Mouse (Mus musculus) midbrain, embryonic 16.5 days (tissue): Measurements from ENCODE around the gene Asna1. TPM values are rescaled to one million over a fixed set of nuclear protein-coding genes. Genes with fewer than 3 reads are reported as not detected.

Experiments used
- ATAC-seq: fragments of 200-750 bp; cut with Nextera tagmentation; 2 replicates; pipeline ENCODE4 v1.8.0; 2017; ENCODE audit warnings: moderate TSS enrichment
- H3K27ac ChIP-seq: fragments of 300-500 bp; sonication (generic); 2 replicates; pipeline ENCODE4 v1.5.1; 2014; ENCODE audit warnings: mild to moderate bottlenecking, low read length, mixed read lengths
- H3K27me3 ChIP-seq: fragments of 300-500 bp; sonication (generic); 2 replicates; pipeline ENCODE4 v1.6.1; 2014; ENCODE audit warnings: low read depth, low read length, mixed read lengths; ENCODE audit not compliant: control insufficient read depth, insufficient read depth
- H3K36me3 ChIP-seq: fragments of 300-500 bp; sonication (generic); 2 replicates; pipeline ENCODE4 v1.6.1; 2014; ENCODE audit warnings: mild to moderate bottlenecking, low read length, moderate library complexity, mixed read lengths; ENCODE audit not compliant: control insufficient read depth, insufficient read depth
- H3K4me1 ChIP-seq: fragments of 300-500 bp; sonication (generic); 2 replicates; pipeline ENCODE4 v1.6.1; 2014; ENCODE audit warnings: mild to moderate bottlenecking, low read length, mixed read lengths; ENCODE audit not compliant: control insufficient read depth, insufficient read depth
- H3K4me2 ChIP-seq: fragments of 300-500 bp; sonication (generic); 2 replicates; pipeline ENCODE4 v1.6.1; 2014; ENCODE audit warnings: mild to moderate bottlenecking, low read length, mixed read lengths
- H3K4me3 ChIP-seq: fragments of 300-500 bp; sonication (generic); 2 replicates; pipeline ENCODE4 v1.5.1; 2014; ENCODE audit warnings: low read depth, mild to moderate bottlenecking, low read length, moderate library complexity, mixed read lengths
- H3K9ac ChIP-seq: fragments of 300-500 bp; sonication (generic); 2 replicates; pipeline ENCODE4 v1.6.1; 2014; ENCODE audit warnings: low read depth, low read length, mixed read lengths
- H3K9me3 ChIP-seq: fragments of 300-500 bp; sonication (generic); replicated peaks from 2 replicates; pipeline ENCODE4 v1.6.1; 2014; ENCODE audit warnings: mild to moderate bottlenecking, low read length, mixed read lengths; ENCODE audit not compliant: control insufficient read depth, poor library complexity, severe bottlenecking
- whole genome bisulfite sequencing: fragments of 180-500 bp; shearing (Covaris S2); extraction: QIAGEN DNeasy Blood & Tissue Kit; methylation state at CpG from one replicate; pipeline ENCODE4 v1.1.7; 2014; 5-methylcytosine and 5-hydroxymethylcytosine counted together
- polyA plus RNA-seq: library from polyadenylated mRNA; unstranded; fragments of >200 nt; fragmentation: Nextera tagmentation; extraction: Ambion mirVana; gene quantifications from 2 replicates; pipeline ENCODE4 v1.2.1, GENCODE M21; 2015

Asna1 gene
- polyA plus RNA-seq, 1 experiment from 2014 or later: 149 TPM

DNA sequence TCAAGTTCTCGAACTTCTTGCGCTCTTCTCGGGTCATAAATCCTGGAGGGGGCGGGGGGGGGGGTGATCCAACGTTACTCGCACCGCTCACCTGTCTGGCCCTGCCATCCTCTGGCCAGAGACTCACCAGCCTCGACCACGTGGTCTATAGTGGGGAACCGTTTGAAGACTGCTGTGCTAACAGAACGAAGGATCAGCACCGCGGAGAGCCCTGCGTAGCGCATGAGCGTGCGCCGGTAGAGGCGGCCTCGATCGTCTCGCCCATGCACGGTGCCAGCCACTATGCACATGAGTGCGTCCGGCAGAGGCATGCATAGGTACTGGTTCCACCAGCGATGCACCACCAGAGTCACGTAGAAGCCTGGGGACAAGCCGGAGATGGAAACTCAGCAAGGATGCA is 13.8 kb downstream of the Asna1 start:
- Histone ChIP-seq H3K27me3 (peaks cover 36% of the 10 kb centered on the region), H3K4me1 (no peaks in the 10 kb centered on the region), H3K36me3 (no peaks in the 10 kb centered on the region), H3K27ac (no peak overlapping the region), H3K9me3 (no peaks in the 10 kb centered on the region), H3K4me2 (no peak overlapping the region), H3K4me3 (no peak overlapping the region), H3K9ac (no peak overlapping the region)
- 18% methylated on average over 28 of the region's 28 CpGs for WGBS
- no peak for ATAC-seq

DNA sequence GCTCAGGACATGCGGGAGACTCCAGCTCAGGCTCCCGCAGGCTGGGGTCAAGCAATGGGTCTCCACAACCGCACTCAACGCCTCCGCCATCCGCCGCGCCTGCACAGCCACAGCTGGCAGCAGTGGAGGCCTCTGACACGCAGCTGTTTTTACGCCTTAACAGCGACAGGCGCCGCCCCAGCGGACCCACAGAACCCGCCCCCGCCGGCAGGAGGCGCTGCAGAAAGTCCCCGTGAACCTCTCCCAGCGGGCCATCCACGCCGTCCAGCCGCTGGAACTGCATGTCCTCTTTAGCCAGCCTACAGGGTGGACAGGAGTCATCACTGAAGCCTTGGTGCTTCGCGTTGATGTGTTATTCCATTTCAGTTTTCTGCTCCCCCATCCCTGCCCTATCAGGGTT is 17.4 kb downstream of the Asna1 start:
- no peak for ATAC-seq
- 17% methylated on average over 25 of the region's 25 CpGs for WGBS

DNA sequence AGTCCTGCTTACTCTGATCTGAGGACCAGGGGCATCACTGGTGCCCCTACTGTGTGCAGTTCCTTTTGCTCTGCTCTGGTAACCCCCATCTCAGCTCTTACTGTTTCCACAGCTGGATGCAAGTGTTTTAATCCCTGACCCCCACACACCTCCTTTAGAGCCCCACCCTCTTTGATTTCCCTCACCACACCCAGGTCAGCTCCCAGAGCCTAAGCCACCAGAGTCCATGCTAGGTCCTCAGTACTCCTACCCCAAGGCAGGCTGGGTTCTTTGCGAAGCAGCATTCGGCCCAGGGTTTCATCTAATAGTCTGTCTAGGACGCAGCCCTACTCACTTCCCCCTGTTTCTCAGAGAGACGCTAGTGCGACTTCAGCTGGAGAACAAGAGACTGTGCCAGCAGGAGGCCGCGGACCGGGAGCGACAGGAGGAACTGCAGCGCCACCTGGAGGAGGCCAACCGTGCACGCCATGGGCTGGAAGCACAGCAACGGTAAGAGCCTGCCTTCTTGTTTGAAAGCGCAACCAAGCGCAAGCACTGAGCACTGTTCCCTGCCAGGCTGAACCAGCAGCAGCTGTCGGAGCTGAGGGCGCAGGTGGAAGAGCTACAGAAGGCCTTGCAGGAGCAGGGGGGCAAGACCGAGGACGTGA is 27.3 kb downstream of the Asna1 start:
- peaks cover 3% of the 10 kb centered on the region; the same call in 1 of the 2 replicates for H3K27me3 ChIP-seq
- peaks cover 8% of the 10 kb centered on the region for H3K36me3 ChIP-seq
- H3K9ac ChIP-seq: peak overlapping the region; percentile 41; the same call in 1 of the 2 replicates
- ATAC-seq: peak; percentile 52; the same call in 1 of the 2 replicates
- H3K4me1 ChIP-seq: peaks cover 5% of the 10 kb centered on the region; the same call in 1 of the 2 replicates
- H3K9me3 ChIP-seq: no peaks in the 10 kb centered on the region
- H3K4me3 ChIP-seq: no peak overlapping the region
- no peak overlapping the region for H3K27ac ChIP-seq
- peak overlapping the region; percentile 21 for H3K4me2 ChIP-seq
- 1% methylated on average over 19 of the region's 19 CpGs for WGBS

More for the DNA sequence above, 17.4 kb downstream of the Asna1 start:
- Histone ChIP-seq H3K9me3 (no peaks in the 10 kb centered on the region), H3K27me3 (peaks cover 28% of the 10 kb centered on the region), H3K4me2 (no peak overlapping the region), H3K27ac (no peak overlapping the region), H3K36me3 (peaks cover 2% of the 10 kb centered on the region; the same call in 1 of the 2 replicates), H3K9ac (no peak overlapping the region), H3K4me1 (no peaks in the 10 kb centered on the region), H3K4me3 (no peak overlapping the region)

DNA sequence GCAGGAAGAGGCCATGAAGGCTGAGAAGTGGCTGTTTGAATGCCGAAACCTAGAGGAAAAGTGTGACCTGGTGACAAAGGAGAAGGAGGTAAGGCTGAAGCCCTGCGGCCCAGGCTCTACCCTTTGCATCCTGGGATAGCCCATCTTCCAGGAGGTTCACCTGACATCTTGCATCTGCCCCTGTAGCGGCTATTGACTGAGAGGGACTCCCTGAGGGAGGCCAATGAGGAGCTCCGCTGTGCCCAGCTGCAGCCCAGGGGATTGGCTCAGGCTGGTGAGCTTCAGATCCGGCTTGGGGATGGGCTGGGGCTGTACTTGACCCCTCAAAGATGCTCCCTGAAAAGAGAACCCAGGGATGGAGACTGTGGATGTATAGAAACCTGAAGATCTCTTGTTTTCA is 28.1 kb downstream of the Asna1 start:
- no peaks in the 10 kb centered on the region for H3K9me3 ChIP-seq
- no peak overlapping the region for H3K4me3 ChIP-seq
- H3K36me3 ChIP-seq: peaks cover 4% of the 10 kb centered on the region; the same call in 1 of the 2 replicates
- WGBS: 82% methylated on average over 5 of the region's 5 CpGs
- H3K9ac ChIP-seq: no peak overlapping the region
- no peak overlapping the region for H3K4me2 ChIP-seq
- peaks cover 5% of the 10 kb centered on the region; the same call in 1 of the 2 replicates for H3K4me1 ChIP-seq
- H3K27ac ChIP-seq: no peak overlapping the region
- H3K27me3 ChIP-seq: peaks cover 3% of the 10 kb centered on the region; the same call in 1 of the 2 replicates
- ATAC-seq: no peak

DNA sequence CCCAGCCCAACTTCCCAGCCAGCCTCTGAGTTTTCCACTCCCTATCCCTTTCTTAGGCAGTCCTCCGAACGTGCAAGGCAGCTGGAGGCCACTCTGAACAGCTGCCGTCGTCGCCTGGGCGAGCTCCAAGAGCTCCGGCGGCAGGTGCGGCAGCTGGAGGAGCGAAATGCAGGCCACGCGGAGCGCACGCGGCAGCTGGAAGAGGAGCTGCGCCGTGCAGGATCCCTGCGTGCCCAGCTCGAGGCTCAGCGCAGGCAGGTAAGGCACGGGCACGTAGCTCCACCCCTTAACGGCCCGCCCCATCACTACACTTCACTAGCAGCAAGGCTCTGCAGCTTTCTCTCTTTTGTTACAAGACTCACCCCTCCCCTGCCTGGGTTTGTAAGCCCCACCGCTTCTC is 29.4 kb downstream of the Asna1 start:
- Histone ChIP-seq H3K4me3 (no peak overlapping the region), H3K27me3 (peaks cover 3% of the 10 kb centered on the region; the same call in 1 of the 2 replicates), H3K9ac (no peak overlapping the region; the same call in 1 of the 2 replicates), H3K4me2 (no peak overlapping the region), H3K36me3 (0 out of 2 replicates have a peak, but pooled peaks cover 4% of the 10 kb centered on the region), H3K27ac (no peak overlapping the region), H3K9me3 (no peaks in the 10 kb centered on the region), H3K4me1 (peaks cover 11% of the 10 kb centered on the region)
- ATAC-seq: no peak
- WGBS: 21% methylated on average over 25 of the region's 25 CpGs

DNA sequence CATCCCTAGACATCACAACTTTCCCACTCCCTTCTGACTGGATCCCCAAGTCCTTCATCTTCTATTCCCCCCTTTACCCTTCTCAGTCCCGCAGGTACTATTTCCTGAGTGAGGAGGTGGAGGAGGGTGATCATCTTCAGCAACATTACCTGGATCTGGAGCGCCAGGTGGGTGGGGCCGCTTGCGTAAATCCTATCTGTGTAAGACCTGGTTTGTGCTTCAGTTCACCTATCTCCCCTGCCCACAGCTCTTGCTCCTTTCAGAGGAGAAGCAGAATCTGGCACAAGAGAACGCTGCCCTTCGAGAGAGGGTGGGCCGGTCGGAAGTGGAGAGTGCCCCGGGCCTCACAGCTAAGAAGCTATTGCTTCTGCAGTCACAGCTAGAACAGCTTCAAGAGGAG is 30.7 kb downstream of the Asna1 start:
- H3K27ac ChIP-seq: no peak overlapping the region
- WGBS: 97% methylated on average over 9 of the region's 9 CpGs
- peaks cover 3% of the 10 kb centered on the region; the same call in 1 of the 2 replicates for H3K27me3 ChIP-seq
- no peak overlapping the region for H3K4me2 ChIP-seq
- H3K36me3 ChIP-seq: 0 out of 2 replicates have a peak, but pooled peaks cover 4% of the 10 kb centered on the region
- no peak overlapping the region for H3K4me3 ChIP-seq
- ATAC-seq: no peak
- peaks cover 13% of the 10 kb centered on the region for H3K4me1 ChIP-seq
- H3K9me3 ChIP-seq: no peaks in the 10 kb centered on the region
- no peak overlapping the region for H3K9ac ChIP-seq

DNA sequence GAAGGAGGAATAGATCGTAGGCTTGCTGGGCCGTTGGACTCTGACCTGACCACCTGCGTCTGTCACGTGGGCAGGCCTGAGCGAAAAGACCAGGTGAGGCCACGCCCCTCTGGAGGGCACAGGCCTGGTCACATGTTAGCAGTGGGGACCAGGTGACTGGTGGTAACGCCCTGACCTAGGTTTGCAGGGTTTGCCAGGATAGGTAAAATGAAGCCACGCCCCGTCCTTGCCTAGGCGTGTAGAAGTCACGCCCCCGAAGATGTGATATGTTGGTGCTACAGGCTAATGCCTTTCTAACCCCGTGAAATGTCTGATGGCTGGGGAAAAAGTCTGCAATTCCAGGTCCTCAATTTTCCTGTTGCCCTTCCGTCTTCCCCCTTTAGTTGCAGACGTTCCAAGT is 34.2 kb downstream of the Asna1 start:
- Histone ChIP-seq H3K4me1 (peaks cover 17% of the 10 kb centered on the region), H3K27me3 (peaks cover 7% of the 10 kb centered on the region; the same call in 1 of the 2 replicates), H3K9ac (peak overlapping the region; percentile 86), H3K4me2 (peak overlapping the region; percentile 91), H3K9me3 (no peaks in the 10 kb centered on the region), H3K4me3 (peak overlapping the region; percentile 73), H3K27ac (peak overlapping the region; percentile 86), H3K36me3 (0 out of 2 replicates have a peak, but pooled peaks cover 2% of the 10 kb centered on the region)
- 1% methylated on average over 15 of the region's 15 CpGs for WGBS
- ATAC-seq: peak; percentile 54

DNA sequence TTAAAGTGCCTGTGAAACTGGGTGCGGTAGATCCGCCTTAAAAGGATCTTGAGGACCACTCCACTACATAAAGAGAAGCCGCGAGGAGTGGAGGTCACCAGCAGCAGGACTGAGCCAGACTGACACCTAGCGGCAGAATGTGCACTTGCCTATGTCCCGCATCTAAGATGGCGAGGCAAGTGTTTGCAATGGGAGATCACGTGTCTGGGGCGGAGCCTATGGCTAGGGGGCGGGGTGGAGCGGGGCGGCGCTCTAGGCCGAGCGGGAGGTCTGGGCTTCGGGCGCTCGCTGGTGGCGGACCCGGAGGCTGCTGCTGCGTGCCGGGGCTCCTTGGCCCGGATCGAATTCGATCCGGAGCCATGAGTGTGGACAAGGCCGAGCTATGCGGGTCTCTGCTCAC is 34.7 kb downstream of the Asna1 start, which contains the start of gene Hook2:
Hook2 (plus strand) TSS at position 255 of the 400 bp plus-strand sequence.
- H3K4me3 ChIP-seq: peak within 1 kb of the TSS; percentile 73
- peak; percentile 89 for ATAC-seq
- H3K4me2 ChIP-seq: peak within 1 kb of the TSS; percentile 91
- 0% methylated on average over 28 of the region's 28 CpGs for WGBS
- peak within 1 kb of the TSS; percentile 86 for H3K9ac ChIP-seq
- H3K4me1 ChIP-seq: peaks cover 19% of the 10 kb centered on the region
- peak within 1 kb of the TSS; percentile 86 for H3K27ac ChIP-seq
- peaks cover 7% of the 10 kb centered on the region; the same call in 1 of the 2 replicates for H3K27me3 ChIP-seq
- H3K36me3 ChIP-seq: no peaks in the 10 kb centered on the region
- no peaks in the 10 kb centered on the region for H3K9me3 ChIP-seq

DNA sequence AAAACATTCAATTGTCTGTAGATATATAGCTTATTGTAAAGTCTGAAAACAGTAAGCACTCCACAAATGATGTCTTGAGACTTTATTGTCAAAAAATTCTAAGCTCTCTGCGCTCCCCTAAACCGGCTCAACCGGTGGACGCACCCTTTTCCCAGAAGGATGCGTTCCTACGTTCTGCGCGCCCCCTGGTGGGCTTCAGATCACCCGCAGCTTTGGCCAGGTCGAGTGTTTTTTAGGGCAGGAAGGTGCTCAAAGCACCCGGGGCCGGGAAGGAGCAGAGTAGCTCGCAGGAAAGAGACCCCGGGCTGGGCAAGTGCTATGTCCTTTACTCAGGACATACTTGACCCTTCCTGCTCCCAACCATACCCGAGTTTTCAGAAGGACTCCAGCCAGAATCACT is 35.3 kb downstream of the Asna1 start:
- H3K4me3 ChIP-seq: peak overlapping the region; percentile 73
- H3K36me3 ChIP-seq: no peaks in the 10 kb centered on the region
- H3K4me1 ChIP-seq: peaks cover 24% of the 10 kb centered on the region
- peak overlapping the region; percentile 81 for H3K27ac ChIP-seq
- peaks cover 7% of the 10 kb centered on the region; the same call in 1 of the 2 replicates for H3K27me3 ChIP-seq
- peak overlapping the region; percentile 91 for H3K4me2 ChIP-seq
- peak; percentile 55 for ATAC-seq
- 0% methylated on average over 15 of the region's 15 CpGs for WGBS
- no peaks in the 10 kb centered on the region for H3K9me3 ChIP-seq
- H3K9ac ChIP-seq: peak overlapping the region; percentile 69
